Mouse (Mus musculus): ENCODE data around the gene Scap. TPM values are rescaled to one million over a fixed set of nuclear protein-coding genes. Genes with fewer than 3 reads are reported as not detected.

Gene Scap
- total and polyA plus RNA-seq, 2 experiments from 2014 or later = 50.9 to 162 TPM

GRCm38 (mm10) chr9:110296867-110297627 lies 36.0 kb upstream of the Scap start:
- Histone ChIP-seq H3K4me3 (ENCODE audit: low read length) (no peak overlapping the region), H3K4me1 (ENCODE audit: insufficient read depth, low read length) (no peaks in the 10 kb centered on the region), H3K27me3 (ENCODE audit: insufficient read depth, low read length) (no peaks in the 10 kb centered on the region), H3K36me3 (ENCODE audit: insufficient read depth, low read length) (no peaks in the 10 kb centered on the region), H3K9me3 (ENCODE audit: low read length) (no peaks in the 10 kb centered on the region), H3K9ac (replicated peaks; ENCODE audit: low read length) (no peak overlapping the region), H3K27ac (0 out of 2 replicates have a peak overlapping the region, but pooled peaks have one; percentile 34), H3K4me2 (ENCODE audit: low read depth, low read length) (no peak overlapping the region)
- DNase-seq (ENCODE audit: low spot score) (peak; percentile 93), ATAC-seq (peak; percentile 80)
- peak; percentile 97 for TF ChIP-seq CTCF (IDR thresholded peaks at IDR 0.05; ENCODE audit: low read depth)
- under 1% methylated on average over 5 of the region's 5 CpGs for WGBS

GRCm38 (mm10) chr9:110304516-110304915 lies 28.6 kb upstream of the Scap start:
- peak; percentile 62 for ATAC-seq
- Histone ChIP-seq H3K9me3 (ENCODE audit: low read length) (no peaks in the 10 kb centered on the region), H3K9ac (replicated peaks; ENCODE audit: low read length) (peak overlapping the region; percentile 70), H3K4me1 (ENCODE audit: insufficient read depth, low read length) (0 out of 2 replicates have a peak, but pooled peaks cover 5% of the 10 kb centered on the region), H3K36me3 (ENCODE audit: insufficient read depth, low read length) (no peaks in the 10 kb centered on the region), H3K27me3 (ENCODE audit: insufficient read depth, low read length) (no peaks in the 10 kb centered on the region), H3K4me2 (ENCODE audit: low read depth, low read length) (peak overlapping the region; percentile 76), H3K4me3 (ENCODE audit: low read length) (peak overlapping the region; percentile 55), H3K27ac (peak overlapping the region; percentile 94)
- DNase-seq (ENCODE audit: low spot score) = peak; percentile 71
- peak; percentile 61 for TF ChIP-seq CTCF (IDR thresholded peaks at IDR 0.05; ENCODE audit: low read depth)
- 4% methylated on average over 4 of the region's 4 CpGs for WGBS

DNA sequence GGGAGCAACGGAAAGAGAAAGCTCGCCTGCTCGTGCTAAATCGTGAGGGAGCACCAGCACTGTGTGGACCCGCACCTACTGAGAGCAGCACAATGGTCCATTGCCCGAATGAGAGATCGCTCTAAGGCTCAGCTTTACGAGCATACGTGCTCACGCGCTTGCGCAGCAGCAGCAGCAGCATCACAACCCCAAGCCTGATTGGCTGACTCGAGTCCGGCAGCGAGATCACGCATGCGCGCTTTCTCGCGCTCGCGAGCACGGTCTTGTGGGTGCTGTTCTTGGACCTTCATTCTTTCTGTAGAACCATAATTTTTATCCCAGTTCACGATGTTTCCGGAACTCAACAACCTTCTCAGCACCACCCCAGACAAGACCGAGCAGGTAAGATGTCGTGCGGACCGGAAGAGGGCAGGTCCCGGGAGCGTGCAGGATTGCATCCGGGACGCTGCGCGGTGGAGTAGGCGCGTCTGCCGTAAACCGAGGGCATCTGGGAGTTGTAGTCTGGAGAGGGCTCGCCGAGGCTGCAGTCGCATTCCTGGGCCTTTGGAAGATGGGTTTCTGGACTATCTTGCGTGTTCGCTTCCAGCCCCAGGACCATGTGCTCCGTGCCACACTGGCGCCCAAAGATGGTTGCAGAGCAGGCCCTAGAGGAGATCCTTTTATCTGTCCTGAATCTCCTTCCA lies 28.0 kb upstream of the Scap start, which contains the start of gene Elp6:
Elp6 (plus strand) TSS at position 205 of the 683 bp plus-strand sequence.
- Histone ChIP-seq H3K4me2 (ENCODE audit: low read depth, low read length) (peak within 1 kb of the TSS; percentile 76), H3K4me1 (ENCODE audit: insufficient read depth, low read length) (0 out of 2 replicates have a peak, but pooled peaks cover 5% of the 10 kb centered on the region), H3K27me3 (ENCODE audit: insufficient read depth, low read length) (no peaks in the 10 kb centered on the region), H3K4me3 (ENCODE audit: low read length) (peak within 1 kb of the TSS; percentile 55), H3K9ac (replicated peaks; ENCODE audit: low read length) (peak within 1 kb of the TSS; percentile 70), H3K27ac (peak within 1 kb of the TSS; percentile 94), H3K36me3 (ENCODE audit: insufficient read depth, low read length) (no peaks in the 10 kb centered on the region; the same call in 1 of the 2 replicates), H3K9me3 (ENCODE audit: low read length) (no peaks in the 10 kb centered on the region)
- ATAC-seq (peak; percentile 99), DNase-seq (ENCODE audit: low spot score) (peak; percentile 97)
- WGBS = 1% methylated on average over 46 of the region's 46 CpGs
- peak; percentile 35; the same call in 1 of the 2 replicates for TF ChIP-seq CTCF (IDR thresholded peaks at IDR 0.05; ENCODE audit: low read depth)

GRCm38 (mm10) chr9:110306371-110306770 lies 26.7 kb upstream of the Scap start:
- no peaks in the 10 kb centered on the region; the same call in 1 of the 2 replicates for H3K36me3 ChIP-seq (ENCODE audit: insufficient read depth, low read length)
- 0 out of 2 replicates have a peak overlapping the region, but pooled peaks have one; percentile 55 for H3K4me3 ChIP-seq (ENCODE audit: low read length)
- ATAC-seq (no peak), DNase-seq (ENCODE audit: low spot score) (no peak)
- H3K9me3 ChIP-seq (ENCODE audit: low read length) = no peaks in the 10 kb centered on the region
- H3K27me3 ChIP-seq (ENCODE audit: insufficient read depth, low read length) = no peaks in the 10 kb centered on the region
- H3K4me2 ChIP-seq (ENCODE audit: low read depth, low read length) = peak overlapping the region; percentile 76
- no peak overlapping the region for H3K27ac ChIP-seq
- 0 out of 2 replicates have a peak, but pooled peaks cover 5% of the 10 kb centered on the region for H3K4me1 ChIP-seq (ENCODE audit: insufficient read depth, low read length)
- 94% methylated on average over 5 of the region's 5 CpGs for WGBS
- TF ChIP-seq CTCF (IDR thresholded peaks at IDR 0.05; ENCODE audit: low read depth) = no peak
- H3K9ac ChIP-seq (replicated peaks; ENCODE audit: low read length) = no peak overlapping the region

- Histone ChIP-seq H3K27me3 (ENCODE audit: insufficient read depth, low read length) (no peaks in the 10 kb centered on the region), H3K27ac (no peak overlapping the region), H3K9me3 (ENCODE audit: low read length) (no peaks in the 10 kb centered on the region), H3K4me2 (ENCODE audit: low read depth, low read length) (no peak overlapping the region), H3K36me3 (ENCODE audit: insufficient read depth, low read length) (peaks cover 32% of the 10 kb centered on the region; the same call in 1 of the 2 replicates), H3K4me1 (ENCODE audit: insufficient read depth, low read length) (no peaks in the 10 kb centered on the region), H3K4me3 (ENCODE audit: low read length) (no peak overlapping the region), H3K9ac (replicated peaks; ENCODE audit: low read length) (no peak overlapping the region)
- TF ChIP-seq CTCF (IDR thresholded peaks at IDR 0.05; ENCODE audit: low read depth) = no peak
- ATAC-seq = no peak
- 80% methylated on average over 5 of the region's 5 CpGs for WGBS
- DNase-seq (ENCODE audit: low spot score) = no peak
Observed at GRCm38 (mm10) chr9:110314706-110315105, 18.4 kb upstream of the Scap start.

- Histone ChIP-seq H3K4me3 (ENCODE audit: low read length) (no peak overlapping the region), H3K9ac (replicated peaks; ENCODE audit: low read length) (no peak overlapping the region), H3K36me3 (ENCODE audit: insufficient read depth, low read length) (peaks cover 32% of the 10 kb centered on the region; the same call in 1 of the 2 replicates), H3K4me1 (ENCODE audit: insufficient read depth, low read length) (no peaks in the 10 kb centered on the region), H3K27me3 (ENCODE audit: insufficient read depth, low read length) (no peaks in the 10 kb centered on the region), H3K27ac (no peak overlapping the region), H3K9me3 (ENCODE audit: low read length) (no peaks in the 10 kb centered on the region), H3K4me2 (ENCODE audit: low read depth, low read length) (no peak overlapping the region)
- DNase-seq (ENCODE audit: low spot score) = no peak
- ATAC-seq = no peak
- TF ChIP-seq CTCF (IDR thresholded peaks at IDR 0.05; ENCODE audit: low read depth) = no peak
- 93% methylated on average over 6 of the region's 6 CpGs for WGBS
Observed at GRCm38 (mm10) chr9:110315410-110315809, 17.7 kb upstream of the Scap start.
